Mouse (Mus musculus) midbrain, embryonic 14.5 days (tissue): Measurements from ENCODE around the gene Mmadhc. TPM values are rescaled to one million over a fixed set of nuclear protein-coding genes. Genes with fewer than 3 reads are reported as not detected.
A peak's percentile ranks its signal among the peaks of the same experiment; 100 is the strongest.

Experiments
- ATAC-seq: fragments of 200-750 bp; cut with Nextera tagmentation; 2 replicates; pipeline ENCODE4 v1.8.0; 2017; ENCODE audit warnings: moderate number of reproducible peaks, moderate library complexity; ENCODE audit not compliant: low FRiP score, low TSS enrichment
- DNase-seq: peaks from one replicate; pipeline ENCODE4 v3.0.0-alpha.2; 2015
- H3K27ac ChIP-seq: fragments of 300-500 bp; sonication (generic); replicated peaks from 2 replicates; pipeline ENCODE4 v1.5.1; 2014; ENCODE audit warnings: mild to moderate bottlenecking, low read depth, low read length, moderate library complexity
- H3K27me3 ChIP-seq: fragments of 300-500 bp; sonication (generic); 2 replicates; pipeline ENCODE4 v1.6.1; 2014; ENCODE audit warnings: low read length, control low read depth, mixed read lengths; ENCODE audit not compliant: control insufficient read depth, insufficient read depth
- H3K36me3 ChIP-seq: fragments of 300-500 bp; sonication (generic); 2 replicates; pipeline ENCODE4 v1.6.1; 2014; ENCODE audit warnings: low read length, control low read depth; ENCODE audit not compliant: control insufficient read depth, insufficient read depth
- H3K4me1 ChIP-seq: fragments of 300-500 bp; sonication (generic); 2 replicates; pipeline ENCODE4 v1.6.1; 2014; ENCODE audit warnings: mild to moderate bottlenecking, antibody characterized with exemption, low read length, control low read depth; ENCODE audit not compliant: control insufficient read depth, insufficient read depth
- H3K4me2 ChIP-seq: fragments of 300-500 bp; sonication (generic); 2 replicates; pipeline ENCODE4 v1.6.1; 2014; ENCODE audit warnings: mild to moderate bottlenecking, low read length, moderate library complexity
- H3K4me3 ChIP-seq: fragments of 300-500 bp; sonication (generic); replicated peaks from 2 replicates; pipeline ENCODE4 v1.5.1; 2014; ENCODE audit warnings: low read depth, low read length
- H3K9ac ChIP-seq: fragments of 300-500 bp; sonication (generic); replicated peaks from 2 replicates; pipeline ENCODE4 v1.6.1; 2014; ENCODE audit warnings: mild to moderate bottlenecking, low read length, moderate library complexity
- H3K9me3 ChIP-seq: fragments of 300-500 bp; sonication (generic); 2 replicates; pipeline ENCODE4 v1.6.1; 2016; ENCODE audit warnings: low read length, control low read depth, mixed read lengths; ENCODE audit not compliant: control insufficient read depth
- WGBS: fragments of 180-500 bp; shearing (Covaris S2); extraction: QIAGEN DNeasy Blood & Tissue Kit; methylation state at CpG from one replicate; pipeline ENCODE4 v1.1.7; 2014; 5-methylcytosine and 5-hydroxymethylcytosine counted together
- polyA plus RNA-seq: library from polyadenylated mRNA; unstranded; fragments of >200 nt; fragmentation: Nextera tagmentation; extraction: Ambion mirVana; gene quantifications from 2 replicates; pipeline ENCODE4 v1.2.1, GENCODE M21; 2014

Mmadhc gene
- polyA plus RNA-seq, 1 experiment from 2014 or later, result 150 TPM

GRCm38 (mm10) chr2:50304824-50305577 is 8.4 kb upstream of the Mmadhc start:
- WGBS, result 86% methylated on average over 1 of the region's 1 CpGs
- no peak for ATAC-seq
- H3K27ac ChIP-seq, result no peak overlapping the region
- H3K4me3 ChIP-seq, result no peak overlapping the region
- H3K4me1 ChIP-seq, result peaks cover 10% of the 10 kb centered on the region; the same call in 1 of the 2 replicates
- H3K9me3 ChIP-seq, result no peaks in the 10 kb centered on the region
- DNase-seq, result peak; percentile 79
- no peaks in the 10 kb centered on the region for H3K27me3 ChIP-seq
- H3K36me3 ChIP-seq, result no peaks in the 10 kb centered on the region
- H3K4me2 ChIP-seq, result no peak overlapping the region
- H3K9ac ChIP-seq, result no peak overlapping the region

DNA sequence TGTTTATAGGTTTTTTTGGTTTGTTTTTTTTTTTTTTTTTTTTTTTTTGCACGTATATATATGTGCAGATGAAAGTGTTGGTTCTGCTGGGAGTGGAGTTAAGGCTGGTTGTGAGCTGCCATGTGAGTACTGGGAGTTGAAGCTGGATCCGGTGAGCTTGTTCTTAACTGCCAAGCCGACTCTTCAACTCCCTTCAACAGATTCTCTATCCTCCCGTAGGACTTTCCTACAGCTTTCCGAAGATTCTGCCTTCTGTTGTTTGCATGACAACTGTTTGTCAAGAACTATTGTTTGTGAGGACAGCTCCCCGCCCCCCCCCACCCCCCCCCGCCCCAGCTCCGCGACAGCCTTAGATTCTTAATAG is 368 bp upstream of the Mmadhc start:
- Histone ChIP-seq H3K27ac (no peak overlapping the region), H3K4me2 (peak overlapping the region; percentile 80), H3K36me3 (0 out of 2 replicates have a peak, but pooled peaks cover 3% of the 10 kb centered on the region), H3K4me1 (peaks cover 26% of the 10 kb centered on the region), H3K27me3 (no peaks in the 10 kb centered on the region), H3K9ac (no peak overlapping the region), H3K4me3 (peak overlapping the region; percentile 76), H3K9me3 (no peaks in the 10 kb centered on the region)
- under 1% methylated on average over 9 of the region's 9 CpGs for WGBS
- DNase-seq (peak; percentile 33), ATAC-seq (no peak)

DNA sequence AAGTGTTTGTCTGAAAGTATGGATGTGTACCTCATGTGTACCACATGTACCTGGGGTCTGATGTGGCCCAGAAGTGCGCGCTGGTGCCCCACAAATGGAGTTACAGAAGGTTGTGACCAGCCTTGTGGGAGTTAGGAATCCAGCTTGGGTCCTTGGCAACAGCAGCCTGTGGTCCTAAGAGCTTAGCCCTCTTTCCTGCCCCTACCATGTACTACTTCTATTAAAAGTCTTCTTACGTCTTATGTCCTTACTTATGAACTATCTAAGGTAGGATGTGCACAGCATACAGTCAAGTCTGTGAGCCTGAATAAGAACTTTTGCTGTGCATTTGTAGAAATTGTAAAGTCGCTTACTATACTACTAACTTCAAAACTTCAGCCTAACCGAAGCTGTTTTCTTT is 1.0 kb downstream of the Mmadhc start:
- peak overlapping the region; percentile 80 for H3K4me2 ChIP-seq
- no peak for DNase-seq
- H3K36me3 ChIP-seq, result peaks cover 12% of the 10 kb centered on the region
- no peak for ATAC-seq
- H3K9ac ChIP-seq, result peak overlapping the region; percentile 92; the same call in 1 of the 2 replicates
- no peaks in the 10 kb centered on the region for H3K27me3 ChIP-seq
- H3K9me3 ChIP-seq, result no peaks in the 10 kb centered on the region
- H3K4me1 ChIP-seq, result peaks cover 26% of the 10 kb centered on the region
- 40% methylated on average over 5 of the region's 5 CpGs for WGBS
- H3K27ac ChIP-seq, result no peak overlapping the region
- peak overlapping the region; percentile 76 for H3K4me3 ChIP-seq

GRCm38 (mm10) chr2:50294084-50294483 is 2.5 kb downstream of the Mmadhc start:
- no peaks in the 10 kb centered on the region for H3K27me3 ChIP-seq
- DNase-seq, result no peak
- no peak for ATAC-seq
- H3K4me2 ChIP-seq, result peak overlapping the region; percentile 80; the same call in 1 of the 2 replicates
- no peaks in the 10 kb centered on the region for H3K9me3 ChIP-seq
- H3K36me3 ChIP-seq, result peaks cover 23% of the 10 kb centered on the region
- peaks cover 26% of the 10 kb centered on the region for H3K4me1 ChIP-seq
- WGBS, result 91% methylated on average over 2 of the region's 2 CpGs
- H3K4me3 ChIP-seq, result no peak overlapping the region
- H3K9ac ChIP-seq, result no peak overlapping the region
- H3K27ac ChIP-seq, result no peak overlapping the region

- WGBS, result 82% methylated on average over 3 of the region's 3 CpGs
- Histone ChIP-seq H3K27me3 (no peaks in the 10 kb centered on the region), H3K9ac (no peak overlapping the region), H3K36me3 (peaks cover 28% of the 10 kb centered on the region), H3K27ac (no peak overlapping the region), H3K4me1 (peaks cover 26% of the 10 kb centered on the region), H3K9me3 (no peaks in the 10 kb centered on the region), H3K4me3 (no peak overlapping the region), H3K4me2 (no peak overlapping the region)
- ATAC-seq (no peak), DNase-seq (no peak)
Measured at GRCm38 (mm10) chr2:50293572-50293971, 3.0 kb downstream of the Mmadhc start.

DNA sequence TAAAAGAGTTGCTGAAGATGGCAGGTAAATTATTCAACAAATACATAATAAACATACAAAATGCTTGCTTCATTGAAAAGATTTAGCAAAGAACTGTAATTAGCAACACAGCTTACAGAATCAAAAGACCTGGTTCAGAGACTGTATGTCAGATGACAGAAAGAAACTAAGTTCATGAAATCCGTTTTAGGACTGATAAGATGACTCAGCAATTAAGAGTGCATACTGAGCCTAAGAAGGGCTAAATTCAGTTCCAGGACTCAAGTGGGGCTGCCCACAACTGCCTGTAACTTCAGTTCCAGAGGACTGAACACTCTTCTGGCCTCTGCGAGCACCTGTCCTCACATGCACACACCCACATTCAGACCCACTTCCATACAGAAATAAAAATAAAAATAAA is 4.7 kb downstream of the Mmadhc start:
- 81% methylated on average over 2 of the region's 2 CpGs for WGBS
- Histone ChIP-seq H3K9ac (no peak overlapping the region), H3K36me3 (peaks cover 45% of the 10 kb centered on the region), H3K9me3 (no peaks in the 10 kb centered on the region), H3K4me3 (no peak overlapping the region), H3K27ac (no peak overlapping the region), H3K4me1 (peaks cover 23% of the 10 kb centered on the region), H3K27me3 (no peaks in the 10 kb centered on the region), H3K4me2 (no peak overlapping the region)
- no peak for DNase-seq
- no peak for ATAC-seq

DNA sequence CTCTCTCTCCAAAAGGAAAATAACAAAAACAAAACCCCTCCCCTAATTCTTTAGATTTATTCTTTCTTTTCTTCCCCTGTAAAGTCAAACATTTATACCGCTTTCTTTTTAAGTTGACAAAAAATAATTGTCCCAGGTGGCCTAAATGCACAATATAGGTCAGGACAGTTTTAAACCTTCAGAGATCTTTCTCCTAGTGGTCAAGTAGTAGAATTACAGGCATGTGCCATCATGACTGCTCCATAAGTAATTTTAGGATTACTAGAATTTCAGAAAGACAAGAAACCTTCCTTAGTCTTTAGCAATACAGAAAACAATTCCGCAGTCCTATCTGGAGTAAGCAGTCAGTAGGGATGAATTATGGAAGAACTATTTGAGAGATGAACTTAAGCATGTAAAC is 5.8 kb downstream of the Mmadhc start:
- DNase-seq (peak; percentile 16), ATAC-seq (no peak)
- Histone ChIP-seq H3K9me3 (no peaks in the 10 kb centered on the region), H3K4me3 (no peak overlapping the region), H3K27me3 (no peaks in the 10 kb centered on the region), H3K27ac (no peak overlapping the region), H3K36me3 (peaks cover 51% of the 10 kb centered on the region), H3K4me1 (peaks cover 23% of the 10 kb centered on the region), H3K4me2 (no peak overlapping the region), H3K9ac (no peak overlapping the region)
- 96% methylated on average over 2 of the region's 2 CpGs for WGBS

DNA sequence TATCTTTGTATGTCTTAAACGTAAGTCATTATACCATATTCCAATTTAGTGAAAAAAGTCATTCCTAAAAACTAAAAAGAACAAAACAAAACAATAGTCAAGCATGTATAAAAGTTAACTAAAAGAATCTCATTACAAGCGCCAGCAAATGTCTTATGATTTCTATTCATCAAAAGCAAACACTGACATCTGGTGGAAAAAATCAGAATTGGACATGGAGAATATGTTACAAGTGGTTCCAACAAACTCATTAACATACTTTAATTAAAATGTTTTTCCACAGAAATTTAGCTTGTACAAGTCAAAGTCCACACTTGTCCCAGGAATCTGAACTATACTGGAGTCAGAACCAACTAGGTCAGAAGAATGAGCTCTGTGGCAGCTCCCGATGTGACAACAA is 11.8 kb downstream of the Mmadhc start:
- Histone ChIP-seq H3K27ac (no peak overlapping the region), H3K9ac (no peak overlapping the region), H3K4me1 (no peaks in the 10 kb centered on the region), H3K4me2 (no peak overlapping the region), H3K9me3 (no peaks in the 10 kb centered on the region), H3K27me3 (no peaks in the 10 kb centered on the region), H3K36me3 (peaks cover 68% of the 10 kb centered on the region), H3K4me3 (no peak overlapping the region)
- 70% methylated on average over 3 of the region's 3 CpGs for WGBS
- peak; percentile 81 for DNase-seq
- ATAC-seq, result no peak

DNA sequence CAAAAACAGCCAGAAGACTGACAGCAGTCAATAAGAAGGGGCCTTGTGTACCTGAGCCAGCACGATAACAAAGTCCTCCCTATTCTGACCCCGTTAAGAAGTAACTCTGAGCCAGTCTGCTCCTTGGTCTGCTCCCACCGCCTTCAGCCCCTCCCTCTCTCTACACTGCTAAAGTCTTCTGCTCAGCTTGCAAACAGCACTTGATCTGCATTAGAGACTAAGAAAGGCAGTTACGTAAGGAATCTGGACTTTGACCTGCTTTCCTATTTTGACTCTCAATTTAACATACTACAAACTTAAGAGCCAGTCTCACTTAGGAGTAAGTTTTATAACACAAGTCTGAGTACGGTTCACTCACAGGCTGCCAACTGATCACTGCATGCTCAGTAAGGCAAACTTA is 12.6 kb downstream of the Mmadhc start:
- WGBS, result 86% methylated on average over 5 of the region's 5 CpGs
- no peaks in the 10 kb centered on the region for H3K27me3 ChIP-seq
- DNase-seq (no peak), ATAC-seq (no peak)
- H3K36me3 ChIP-seq, result peaks cover 70% of the 10 kb centered on the region
- H3K9ac ChIP-seq, result no peak overlapping the region
- H3K9me3 ChIP-seq, result no peaks in the 10 kb centered on the region
- no peaks in the 10 kb centered on the region for H3K4me1 ChIP-seq
- H3K4me3 ChIP-seq, result no peak overlapping the region
- H3K4me2 ChIP-seq, result no peak overlapping the region
- H3K27ac ChIP-seq, result no peak overlapping the region
